8 mouse cellular contexts compared by ENCODE assay signal in the genomic region with DNA sequence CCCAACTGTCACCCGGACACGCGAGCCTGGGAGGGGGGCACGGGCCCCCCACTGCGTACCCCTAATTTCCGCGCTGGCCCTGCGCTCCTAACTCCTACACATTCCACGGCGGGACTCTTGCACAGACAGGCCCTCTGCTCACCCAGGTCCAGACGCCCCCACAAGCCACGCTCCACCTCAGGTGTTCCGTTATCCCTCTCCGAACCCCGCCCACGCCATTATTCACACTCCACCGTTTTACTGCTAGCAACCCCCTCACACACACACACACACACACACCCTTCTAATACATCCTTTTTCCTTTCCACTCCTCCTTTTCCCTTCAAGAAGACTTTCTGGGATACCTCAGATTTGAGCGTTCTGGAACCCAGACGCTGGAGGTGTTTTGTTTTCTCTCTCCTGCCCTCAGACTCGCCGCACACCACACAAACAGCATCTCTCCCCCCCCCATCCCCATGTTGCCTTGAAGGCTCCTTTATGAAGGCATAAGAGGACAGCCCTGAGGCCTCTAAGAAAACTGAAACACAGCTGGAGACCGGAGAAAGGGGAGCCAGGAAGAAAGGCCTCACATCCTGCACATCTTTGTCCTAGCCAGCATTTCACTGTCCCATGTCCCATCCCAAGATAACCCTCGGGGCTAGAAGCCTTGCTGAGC. TPM values are rescaled to one million over a fixed set of nuclear protein-coding genes. Genes with fewer than 3 reads are reported as not detected.
DNase-seq lines count a peak whose midpoint lies in the region; ATAC-seq and TF ChIP-seq lines count a peak whose summit lies in the region.

No protein-coding gene starts in this region.

- H3K9me3 ChIP-seq in kidney, embryonic 14.5 days (ENCODE audit: control insufficient read depth, low read length), result no peaks in the 10 kb centered on the region
- H3K9me3 ChIP-seq in MEL (replicated peaks; ENCODE audit: insufficient read depth, low read length), result no peaks in the 10 kb centered on the region
- H3K9me3 ChIP-seq in forebrain, embryonic 15.5 days, result no peaks in the 10 kb centered on the region
- no peaks in the 10 kb centered on the region for H3K9me3 ChIP-seq in liver, embryonic 12.5 days (replicated peaks)

- peak overlapping the region; percentile 61 for H3K4me3 ChIP-seq in kidney, embryonic 14.5 days (ENCODE audit: low read length)
- peak overlapping the region; percentile 60 to 75 for H3K4me3 ChIP-seq in MEL (ENCODE audit: control insufficient read depth in 1 of 2, insufficient read depth in 1 of 2, low read depth in 2 of 2, low read length in 2 of 2)
- peak overlapping the region; percentile 55 for H3K4me3 ChIP-seq in forebrain, embryonic 15.5 days
- H3K4me3 ChIP-seq in liver, embryonic 12.5 days, result peak overlapping the region; percentile 81

- TF ChIP-seq RAD21 in MEL (IDR thresholded peaks at IDR 0.05; ENCODE audit: low read depth, low read length), result no peak

- no peak for TF ChIP-seq CTCF in MEL (IDR thresholded peaks at IDR 0.05 in 2 of 3, conservative IDR thresholded peaks at IDR 0.05 in 1 of 3; ENCODE audit: control insufficient read depth in 1 of 3, insufficient read depth in 1 of 3, low read depth in 2 of 3, low read length in 3 of 3, poor library complexity in 1 of 3, severe bottlenecking in 1 of 3)

- H3K9ac ChIP-seq in kidney, embryonic 14.5 days (ENCODE audit: low read depth, low read length), result peak overlapping the region; percentile 72
- peak overlapping the region; percentile 80 for H3K9ac ChIP-seq in MEL (ENCODE audit: control insufficient read depth, low read depth, low read length, poor library complexity, severe bottlenecking)
- peak overlapping the region; percentile 51 for H3K9ac ChIP-seq in forebrain, embryonic 15.5 days (replicated peaks)
- peak overlapping the region; percentile 89 for H3K9ac ChIP-seq in liver, embryonic 12.5 days

- H3K4me2 ChIP-seq in kidney, embryonic 14.5 days (replicated peaks; ENCODE audit: low read depth, low read length), result peak overlapping the region; percentile 97
- peak overlapping the region; percentile 94 for H3K4me2 ChIP-seq in forebrain, embryonic 15.5 days (replicated peaks)
- H3K4me2 ChIP-seq in liver, embryonic 12.5 days, result peak overlapping the region; percentile 93

- H3K79me2 ChIP-seq in MEL (ENCODE audit: control insufficient read depth, insufficient read depth, low read length, poor library complexity), result peaks cover 40% of the 10 kb centered on the region

- ATAC-seq in kidney, embryonic 14.5 days (ENCODE audit: low FRiP score, low TSS enrichment), result peak; percentile 30
- ATAC-seq in forebrain, embryonic 15.5 days (replicated peaks), result peak; percentile 9
- no peak for ATAC-seq in liver, embryonic 12.5 days

- H3K27me3 ChIP-seq in kidney, embryonic 14.5 days (ENCODE audit: control insufficient read depth, insufficient read depth, low read length), result peaks cover 3% of the 10 kb centered on the region; the same call in 1 of the 2 replicates
- no peaks in the 10 kb centered on the region for H3K27me3 ChIP-seq in MEL (ENCODE audit: control insufficient read depth in 1 of 2, insufficient read depth in 2 of 2, low read length in 2 of 2)
- H3K27me3 ChIP-seq in forebrain, embryonic 15.5 days, result peaks cover 11% of the 10 kb centered on the region; the same call in 1 of the 2 replicates
- H3K27me3 ChIP-seq in liver, embryonic 12.5 days (replicated peaks), result no peaks in the 10 kb centered on the region

- DNase-seq in kidney, postnatal 14 days, result no peak
- DNase-seq in MEL (ENCODE audit: low read depth, low spot score), result peak; percentile 67
- no peak for DNase-seq in adrenal gland, postnatal 14 days
- DNase-seq in left cerebral cortex, adult 18-20 months (ENCODE audit: low spot score in 2 of 2), result no peak
- no peak for DNase-seq in right cerebral cortex, postnatal 4 days

- peak in 1 of 2 experiments; percentile 37; a peak in 1 of 4 replicates for TF ChIP-seq EP300 in MEL (IDR thresholded peaks at IDR 0.05; ENCODE audit: low read depth in 1 of 2, low read length in 2 of 2)

- 3% methylated on average over 23 of the region's 23 CpGs for WGBS in kidney, embryonic 14.5 days
- WGBS in forebrain, embryonic 15.5 days, result 4% methylated on average over 23 of the region's 23 CpGs
- WGBS in liver, embryonic 12.5 days (ENCODE audit: insufficient replicate concordance), result 11% methylated on average over 23 of the region's 23 CpGs

- H3K36me3 ChIP-seq in kidney, embryonic 14.5 days (ENCODE audit: control insufficient read depth, insufficient read depth, low read length), result no peaks in the 10 kb centered on the region
- peaks cover 2 to 37% of the 10 kb centered on the region in 2 experiments; a peak in 3 of 4 replicates for H3K36me3 ChIP-seq in MEL (ENCODE audit: control insufficient read depth in 1 of 2, insufficient read depth in 2 of 2, low read length in 2 of 2)
- no peaks in the 10 kb centered on the region for H3K36me3 ChIP-seq in forebrain, embryonic 15.5 days
- H3K36me3 ChIP-seq in liver, embryonic 12.5 days, result peaks cover 15% of the 10 kb centered on the region

- no peak for TF ChIP-seq POLR2A in MEL (IDR thresholded peaks at IDR 0.05; ENCODE audit: control insufficient read depth in 1 of 2, insufficient read depth in 1 of 2, low read depth in 1 of 2, low read length in 2 of 2, poor library complexity in 1 of 2)

- H3K27ac ChIP-seq in kidney, embryonic 14.5 days (ENCODE audit: low read depth, low read length), result no peak overlapping the region
- peak overlapping the region; percentile 64 for H3K27ac ChIP-seq in MEL (ENCODE audit: control insufficient read depth, low read depth, low read length)
- peak overlapping the region; percentile 71 for H3K27ac ChIP-seq in forebrain, embryonic 15.5 days (replicated peaks)
- peak overlapping the region; percentile 93 for H3K27ac ChIP-seq in liver, embryonic 12.5 days

- peaks cover 62% of the 10 kb centered on the region for H3K4me1 ChIP-seq in kidney, embryonic 14.5 days (ENCODE audit: control insufficient read depth, insufficient read depth, low read length)
- peaks cover 26 to 45% of the 10 kb centered on the region in 2 experiments for H3K4me1 ChIP-seq in MEL (ENCODE audit: control insufficient read depth in 1 of 2, insufficient read depth in 2 of 2, low read length in 2 of 2)
- peaks cover 64% of the 10 kb centered on the region for H3K4me1 ChIP-seq in forebrain, embryonic 15.5 days
- peaks cover 94% of the 10 kb centered on the region for H3K4me1 ChIP-seq in liver, embryonic 12.5 days

TF ChIP-seq in MEL, 35 proteins besides CTCF, POLR2A, EP300 and RAD21 (continues in another document):
- TF ChIP-seq USF1 (IDR thresholded peaks at IDR 0.05; ENCODE audit: low read depth, low read length), result no peak

RNA-seq across cellular contexts. Expression of a gene that starts 3.5 kb away (rescaled TPM):
- 61.4 and 83.5 TPM in 2 replicates for polyA plus RNA-seq in kidney, embryonic 14.5 days (2014; fragmentation: Nextera tagmentation; extraction: Ambion mirVana)
- total RNA-seq in MEL (2012; rRNA removed), result 200 and 238 TPM in 2 replicates
- 100 to 1,000 TPM in 1 of 2 experiments, not detected in 1; 341 TPM for polyA plus RNA-seq in MEL (2012; ENCODE audit: insufficient read depth in 1 of 2, insufficient read length in 2 of 2, low read depth in 1 of 2, low replicate concordance in 2 of 2, missing spikeins in 1 of 2)
- 62.5 and 63.7 TPM in 2 replicates for polyA plus RNA-seq in forebrain, embryonic 15.5 days (2015; fragmentation: Nextera tagmentation; extraction: Ambion mirVana)
- 260 and 267 TPM in 2 replicates for polyA plus RNA-seq in liver, embryonic 12.5 days (2016; fragmentation: Nextera tagmentation; extraction: Ambion mirVana)
- total RNA-seq in adrenal gland, postnatal 14 days (2021), result 114 and 140 TPM in 2 replicates
- total RNA-seq in left cerebral cortex, adult 18-20 months (2021), result 10 to 100 TPM; 21.7 to 28.0 TPM

RNA-seq across cellular contexts. Expression of a gene that starts 6.0 kb away (rescaled TPM):
- polyA plus RNA-seq in kidney, embryonic 14.5 days (2014; fragmentation: Nextera tagmentation; extraction: Ambion mirVana), result 4.2 and 5.1 TPM in 2 replicates
- total RNA-seq in MEL (2012; rRNA removed), result not detected in 2 replicates
- not detected for polyA plus RNA-seq in MEL (2012; ENCODE audit: insufficient read depth in 1 of 2, insufficient read length in 2 of 2, low read depth in 1 of 2, low replicate concordance in 2 of 2, missing spikeins in 1 of 2)
- not detected in 2 replicates for polyA plus RNA-seq in forebrain, embryonic 15.5 days (2015; fragmentation: Nextera tagmentation; extraction: Ambion mirVana)
- 0.33 TPM in 1 of 2 replicates, not detected in the other for polyA plus RNA-seq in liver, embryonic 12.5 days (2016; fragmentation: Nextera tagmentation; extraction: Ambion mirVana)
- 0.44 TPM in 1 of 2 replicates, not detected in the other for total RNA-seq in adrenal gland, postnatal 14 days (2021)
- not detected for total RNA-seq in left cerebral cortex, adult 18-20 months (2021)

RNA-seq across cellular contexts. Expression of a gene that starts 22.8 kb away (rescaled TPM):
- polyA plus RNA-seq in kidney, embryonic 14.5 days (2014; fragmentation: Nextera tagmentation; extraction: Ambion mirVana), result 1,653 and 1,961 TPM in 2 replicates
- 1,032 and 1,220 TPM in 2 replicates for total RNA-seq in MEL (2012; rRNA removed)
- polyA plus RNA-seq in MEL (2012; ENCODE audit: insufficient read depth in 1 of 2, insufficient read length in 2 of 2, low read depth in 1 of 2, low replicate concordance in 2 of 2, missing spikeins in 1 of 2), result over 10,000 TPM in 1 of 2 experiments, 1,000 to 10,000 TPM in 1; 4,130 to 27,726 TPM
- 1,627 and 1,637 TPM in 2 replicates for polyA plus RNA-seq in forebrain, embryonic 15.5 days (2015; fragmentation: Nextera tagmentation; extraction: Ambion mirVana)
- polyA plus RNA-seq in liver, embryonic 12.5 days (2016; fragmentation: Nextera tagmentation; extraction: Ambion mirVana), result 1,007 and 1,098 TPM in 2 replicates
- 1,351 and 1,485 TPM in 2 replicates for total RNA-seq in adrenal gland, postnatal 14 days (2021)
- 1,000 to 10,000 TPM; 1,506 to 1,598 TPM for total RNA-seq in left cerebral cortex, adult 18-20 months (2021)

RNA-seq across cellular contexts. Expression of a gene that starts 32.2 kb away (rescaled TPM):
- 122 and 140 TPM in 2 replicates for polyA plus RNA-seq in kidney, embryonic 14.5 days (2014; fragmentation: Nextera tagmentation; extraction: Ambion mirVana)
- total RNA-seq in MEL (2012; rRNA removed), result 65.8 and 81.7 TPM in 2 replicates
- polyA plus RNA-seq in MEL (2012; ENCODE audit: insufficient read depth in 1 of 2, insufficient read length in 2 of 2, low read depth in 1 of 2, low replicate concordance in 2 of 2, missing spikeins in 1 of 2), result 100 to 1,000 TPM in 1 of 2 experiments, not detected in 1; 111 TPM
- polyA plus RNA-seq in forebrain, embryonic 15.5 days (2015; fragmentation: Nextera tagmentation; extraction: Ambion mirVana), result 97.9 and 99.8 TPM in 2 replicates
- 69.1 and 72.5 TPM in 2 replicates for polyA plus RNA-seq in liver, embryonic 12.5 days (2016; fragmentation: Nextera tagmentation; extraction: Ambion mirVana)
- 54.8 and 56.1 TPM in 2 replicates for total RNA-seq in adrenal gland, postnatal 14 days (2021)
- total RNA-seq in left cerebral cortex, adult 18-20 months (2021), result 10 to 100 TPM; 26.0 to 30.0 TPM

RNA-seq across cellular contexts. Expression of a gene that starts 40.4 kb away (rescaled TPM):
- 3.5 and 4.8 TPM in 2 replicates for polyA plus RNA-seq in kidney, embryonic 14.5 days (2014; fragmentation: Nextera tagmentation; extraction: Ambion mirVana)
- 2.7 and 3.3 TPM in 2 replicates for total RNA-seq in MEL (2012; rRNA removed)
- polyA plus RNA-seq in MEL (2012; ENCODE audit: insufficient read depth in 1 of 2, insufficient read length in 2 of 2, low read depth in 1 of 2, low replicate concordance in 2 of 2, missing spikeins in 1 of 2), result 1 to 10 TPM in 1 of 2 experiments, not detected in 1; 5.7 TPM
- polyA plus RNA-seq in forebrain, embryonic 15.5 days (2015; fragmentation: Nextera tagmentation; extraction: Ambion mirVana), result 4.2 and 4.6 TPM in 2 replicates
- 2.0 TPM in 2 replicates for polyA plus RNA-seq in liver, embryonic 12.5 days (2016; fragmentation: Nextera tagmentation; extraction: Ambion mirVana)
- 3.6 and 8.7 TPM in 2 replicates for total RNA-seq in adrenal gland, postnatal 14 days (2021)
- 1 to 10 TPM; 1.8 to 2.8 TPM for total RNA-seq in left cerebral cortex, adult 18-20 months (2021)
